ENCODE assay signal across 24 mouse cellular contexts in the genomic region with DNA sequence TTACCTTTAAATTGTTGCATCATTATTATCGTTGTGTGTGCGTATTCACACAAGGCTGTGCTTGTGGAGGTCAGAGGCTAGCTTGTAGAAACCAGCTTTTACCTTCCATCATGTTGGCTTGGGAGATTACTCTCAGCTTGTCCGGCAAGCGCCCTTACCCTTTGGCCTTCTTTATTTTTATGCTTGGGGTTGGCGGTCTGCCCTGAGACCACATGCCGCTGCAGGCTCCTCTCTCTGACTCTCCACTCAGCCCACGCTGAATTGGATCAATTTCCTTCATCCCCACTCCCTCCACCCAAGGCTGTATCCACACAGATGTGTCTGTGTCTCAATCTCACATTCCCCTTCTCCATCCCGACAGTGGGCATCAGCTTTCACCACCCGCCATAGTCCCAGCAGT. TPM values are rescaled to one million over a fixed set of nuclear protein-coding genes. Genes with fewer than 3 reads are reported as not detected.
DNase-seq lines count a peak whose midpoint lies in the region; ATAC-seq and TF ChIP-seq lines count a peak whose summit lies in the region.
"Had no signal": no experiment of that assay in that cellular context is flagged by ENCODE, and none has a peak within 500 bp of the region (broad histone marks: within the 10 kb centered on the region; RNA-seq: fewer than 3 reads in every experiment).

No protein-coding gene starts in this region.

- no peak for TF ChIP-seq EP300 in lung, postnatal 0 days (IDR thresholded peaks at IDR 0.05)

- peak; percentile 63 for DNase-seq in kidney, postnatal 10 days
- DNase-seq in kidney, adult 11 months, result no peak
- peak; percentile 45 to 55 for DNase-seq in kidney, postnatal 4 days
- DNase-seq in lung, postnatal 14 days, result peak; percentile 5
- DNase-seq in lung, postnatal 0 days (ENCODE audit: low spot score), result no peak
- peak; percentile 16 to 50 for DNase-seq in lung, postnatal 4 days
- DNase-seq in lung, adult 2 months, result no peak
- DNase-seq: adrenal gland, adult 8-10 months; adrenal gland, postnatal 14 days; adrenal gland, postnatal 36 days; B cell, adult 2 months; cerebellum, adult 11-12 months; cerebellum, adult 2 months; cerebellum, adult 9-10 months; cerebellum, postnatal 10 days; cerebellum, postnatal 25 days had no signal

- WGBS in kidney, embryonic 15.5 days, result 48% methylated on average over 9 of the region's 9 CpGs
- 40% methylated on average over 9 of the region's 9 CpGs for WGBS in lung, postnatal 0 days
- 44% methylated on average over 9 of the region's 9 CpGs for WGBS in lung, adult 2 months

- no peak overlapping the region for H3K9ac ChIP-seq in kidney, embryonic 15.5 days
- H3K9ac ChIP-seq in lung, postnatal 0 days (replicated peaks; ENCODE audit: low read depth), result no peak overlapping the region
- H3K9ac ChIP-seq: embryonic facial prominence, embryonic 12.5 days; forebrain, embryonic 13.5 days had no signal

- H3K27ac ChIP-seq in kidney, embryonic 15.5 days, result no peak overlapping the region
- H3K27ac ChIP-seq in lung, postnatal 0 days (ENCODE audit: low read length), result no peak overlapping the region
- H3K27ac ChIP-seq: embryonic facial prominence, embryonic 10.5 days; embryonic facial prominence, embryonic 12.5 days; forebrain, embryonic 13.5 days had no signal

- H3K4me2 ChIP-seq in kidney, embryonic 15.5 days, result no peak overlapping the region
- H3K4me2 ChIP-seq in lung, postnatal 0 days (replicated peaks; ENCODE audit: low read depth, low read length), result no peak overlapping the region
- H3K4me2 ChIP-seq: embryonic facial prominence, embryonic 12.5 days; forebrain, embryonic 13.5 days had no signal

- no peak for TF ChIP-seq CTCF in lung, postnatal 0 days (IDR thresholded peaks at IDR 0.05)
- TF ChIP-seq CTCF in lung, adult 2 months (IDR thresholded peaks at IDR 0.05; ENCODE audit: insufficient read depth, low read length), result no peak

- ATAC-seq in kidney, embryonic 15.5 days (replicated peaks; ENCODE audit: low FRiP score), result no peak
- ATAC-seq in lung, postnatal 0 days, result no peak
- ATAC-seq: activated CD4-positive, CD25-positive, alpha-beta regulatory T cell, adult 4 months; CD4-positive, CD25-positive, alpha-beta regulatory T cell, adult 4 months; forebrain, embryonic 13.5 days; Patski had no signal

- peaks cover 14% of the 10 kb centered on the region for H3K27me3 ChIP-seq in kidney, embryonic 15.5 days
- no peaks in the 10 kb centered on the region for H3K27me3 ChIP-seq in lung, postnatal 0 days (replicated peaks; ENCODE audit: insufficient read depth, low read length)
- H3K27me3 ChIP-seq: Patski had no signal

- no peaks in the 10 kb centered on the region for H3K9me3 ChIP-seq in kidney, embryonic 15.5 days (replicated peaks)
- no peaks in the 10 kb centered on the region for H3K9me3 ChIP-seq in lung, postnatal 0 days (ENCODE audit: low read length)
- H3K9me3 ChIP-seq: embryonic facial prominence, embryonic 10.5 days; embryonic facial prominence, embryonic 12.5 days had no signal

- TF ChIP-seq POLR2A in lung, adult 2 months (IDR thresholded peaks at IDR 0.05; ENCODE audit: borderline replicate concordance, extremely low read depth, low read depth, low read length), result no peak

- H3K36me3 ChIP-seq in kidney, embryonic 15.5 days, result no peaks in the 10 kb centered on the region
- H3K36me3 ChIP-seq in lung, postnatal 0 days (ENCODE audit: insufficient read depth, low read length), result no peaks in the 10 kb centered on the region
- H3K36me3 ChIP-seq: embryonic facial prominence, embryonic 10.5 days; embryonic facial prominence, embryonic 12.5 days; G1E had no signal

- no peak overlapping the region for H3K4me3 ChIP-seq in kidney, embryonic 15.5 days (replicated peaks)
- no peak overlapping the region for H3K4me3 ChIP-seq in lung, postnatal 0 days (ENCODE audit: low read depth, low read length)
- H3K4me3 ChIP-seq in lung, adult 2 months (replicated peaks; ENCODE audit: extremely low read depth, low read depth, low read length), result no peak overlapping the region
- H3K4me3 ChIP-seq: embryonic facial prominence, embryonic 10.5 days; embryonic facial prominence, embryonic 12.5 days; forebrain, embryonic 13.5 days had no signal

- H3K4me1 ChIP-seq in kidney, embryonic 15.5 days, result peaks cover 20% of the 10 kb centered on the region
- no peaks in the 10 kb centered on the region for H3K4me1 ChIP-seq in lung, postnatal 0 days (ENCODE audit: insufficient read depth, low read depth, low read length)
- H3K4me1 ChIP-seq in lung, adult 2 months (ENCODE audit: control insufficient read depth, insufficient read depth, low read length), result no peaks in the 10 kb centered on the region
- H3K4me1 ChIP-seq: embryonic facial prominence, embryonic 12.5 days had no signal

RNA-seq across cellular contexts. Expression of gene Vwa5b1, which starts 33.8 kb away (rescaled TPM):
- polyA plus RNA-seq in kidney, embryonic 15.5 days (2015; fragmentation: Nextera tagmentation; extraction: Ambion mirVana), result 0.08 and 0.12 TPM in 2 replicates
- 0.08 and 0.12 TPM in 2 replicates for polyA plus RNA-seq in lung, postnatal 0 days (2015; fragmentation: Nextera tagmentation; extraction: Ambion mirVana)
- 0.09 and 0.23 TPM in 2 replicates for polyA plus RNA-seq in lung, adult 2 months (2012; rRNA removed)
- polyA plus RNA-seq: activated CD4-positive, CD25-positive, alpha-beta regulatory T cell, adult 4 months; CD4-positive, CD25-positive, alpha-beta regulatory T cell, adult 4 months; G1E had no signal

Comparison
In these comparisons a context has a peak if more than half of its experiments do, and no peak if none do; other contexts are left out.
1. DNase-seq: peak in kidney, postnatal 10 days (single experiment), kidney, postnatal 4 days (2 of 2), lung, postnatal 14 days (single experiment) and lung, postnatal 4 days (2 of 2); none in kidney, adult 11 months (single experiment), lung, postnatal 0 days (single experiment) and lung, adult 2 months (single experiment).